Mouse (Mus musculus): ENCODE results near the gene Lrrfip1.

- TF ChIP-seq CTCF (IDR thresholded peaks at IDR 0.05; ENCODE audit: extremely low read depth, insufficient read depth, insufficient read length, insufficient replicate concordance), result no peak
- TF ChIP-seq POLR2A (IDR thresholded peaks at IDR 0.05; ENCODE audit: low read depth, low read length), result no peak
These were observed 25.9 kb downstream of the Lrrfip1 start for GRCm38 (mm10) chr1:91024464-91024863.

Data from spleen, adult 2 months (tissue).